Mouse (Mus musculus) T-helper 1 cell (primary cell): ENCODE measurements around the gene Smpdl3a.

Experiments
- in situ Hi-C: fragments of 300-600 bp; cut with MboI, MseI; formaldehyde crosslinking; loops from one replicate; pipeline ENCODE4 v1.15.1; 2025; ENCODE audit warnings: high pct_unique_total_duplicates

Gene Smpdl3a

GRCm38 (mm10) chr10:57794018-57794417 lies at the start of gene Smpdl3a:
Gene Smpdl3a (plus strand): TSS chr10:57794335.
- in situ Hi-C loops, result no loop called here

- in situ Hi-C loops, result loop anchor here (5.0 kb wide), 2 partner anchors 42 to 97 kb away; no protein-coding TSS in a partner anchor
Observed at GRCm38 (mm10) chr10:57745452-57745851, 48.7 kb upstream of the Smpdl3a start.

GRCm38 (mm10) chr10:57747127-57747526 lies 47.0 kb upstream of the Smpdl3a start:
- in situ Hi-C loops, result loop anchor here (5.0 kb wide), 2 partner anchors 40 to 95 kb away; no protein-coding TSS in a partner anchor

GRCm38 (mm10) chr10:57753343-57753742 lies 40.8 kb upstream of the Smpdl3a start:
- in situ Hi-C loops, result no loop called here

GRCm38 (mm10) chr10:57755201-57755736 lies 38.9 kb upstream of the Smpdl3a start:
- in situ Hi-C loops, result no loop called here

- in situ Hi-C loops, result no loop called here
Observed at GRCm38 (mm10) chr10:57758999-57759398, 35.1 kb upstream of the Smpdl3a start.

- in situ Hi-C loops, result no loop called here
Observed at GRCm38 (mm10) chr10:57760694-57761093, 33.4 kb upstream of the Smpdl3a start.

GRCm38 (mm10) chr10:57763044-57763443 lies 31.1 kb upstream of the Smpdl3a start:
- in situ Hi-C loops, result no loop called here

- in situ Hi-C loops, result no loop called here
Observed at GRCm38 (mm10) chr10:57783289-57784130, 10.6 kb upstream of the Smpdl3a start.

GRCm38 (mm10) chr10:57784131-57784875 lies 9.8 kb upstream of the Smpdl3a start:
- in situ Hi-C loops, result no loop called here

GRCm38 (mm10) chr10:57784876-57785150 lies 9.3 kb upstream of the Smpdl3a start, which contains the start of gene Fabp7:
Gene Fabp7 (plus strand): TSS chr10:57784881.
- in situ Hi-C loops, result loop anchor here (5.0 kb wide), 1 partner anchor 38 kb away; no protein-coding TSS in a partner anchor

GRCm38 (mm10) chr10:57785552-57785951 lies 8.6 kb upstream of the Smpdl3a start:
- in situ Hi-C loops, result loop anchor here (5.0 kb wide), 1 partner anchor 38 kb away; no protein-coding TSS in a partner anchor

- in situ Hi-C loops, result no loop called here
Observed at GRCm38 (mm10) chr10:57792957-57793356, 1.2 kb upstream of the Smpdl3a start.

- in situ Hi-C loops, result no loop called here
Observed at GRCm38 (mm10) chr10:57794491-57795461, 641 bp downstream of the Smpdl3a start.

- in situ Hi-C loops, result no loop called here
Observed at GRCm38 (mm10) chr10:57795542-57795941, 1.4 kb downstream of the Smpdl3a start.

GRCm38 (mm10) chr10:57796057-57796456 lies 1.9 kb downstream of the Smpdl3a start:
- in situ Hi-C loops, result no loop called here

- in situ Hi-C loops, result no loop called here
Observed at GRCm38 (mm10) chr10:57799486-57799885, 5.4 kb downstream of the Smpdl3a start.

GRCm38 (mm10) chr10:57807754-57808153 lies 13.6 kb downstream of the Smpdl3a start:
- in situ Hi-C loops, result no loop called here

- in situ Hi-C loops, result no loop called here
Observed at GRCm38 (mm10) chr10:57812161-57812856, 18.2 kb downstream of the Smpdl3a start.

- in situ Hi-C loops, result no loop called here
Observed at GRCm38 (mm10) chr10:57814295-57814694, 20.2 kb downstream of the Smpdl3a start.
